In genomic region chr16:14472171-14472570, GRCm38 (mm10) we compare ENCODE assay signal across 26 mouse cellular contexts.
A peak's percentile ranks its signal among the peaks of the same experiment; 100 is the strongest.
DNase-seq lines count a peak whose midpoint lies in the region; ATAC-seq lines count a peak whose summit lies in the region.
"Had no signal": no experiment of that assay in that cellular context is flagged by ENCODE, and none has a peak within 500 bp of the region (broad histone marks: within the 10 kb centered on the region; RNA-seq: fewer than 3 reads in every experiment).

No protein-coding gene starts in this region.

- H3K27me3 ChIP-seq in hindbrain, embryonic 14.5 days (ENCODE audit: control insufficient read depth, insufficient read depth, low read length), result no peaks in the 10 kb centered on the region
- no peaks in the 10 kb centered on the region for H3K27me3 ChIP-seq in hindbrain, embryonic 10.5 days (ENCODE audit: insufficient read depth, poor library complexity, severe bottlenecking)
- no peaks in the 10 kb centered on the region for H3K27me3 ChIP-seq in midbrain, embryonic 15.5 days (replicated peaks)
- H3K27me3 ChIP-seq in midbrain, embryonic 14.5 days (ENCODE audit: control insufficient read depth, insufficient read depth, low read length), result no peaks in the 10 kb centered on the region
- H3K27me3 ChIP-seq in limb, embryonic 10.5 days (ENCODE audit: low read depth, poor library complexity, severe bottlenecking), result no peaks in the 10 kb centered on the region
- no peaks in the 10 kb centered on the region for H3K27me3 ChIP-seq in kidney, embryonic 15.5 days
- H3K27me3 ChIP-seq: limb, embryonic 12.5 days; liver, embryonic 15.5 days; midbrain, embryonic 12.5 days; neural tube, embryonic 13.5 days had no signal

- H3K4me3 ChIP-seq in hindbrain, embryonic 14.5 days (replicated peaks; ENCODE audit: low read length), result no peak overlapping the region
- no peak overlapping the region for H3K4me3 ChIP-seq in hindbrain, embryonic 10.5 days
- H3K4me3 ChIP-seq in midbrain, embryonic 15.5 days, result no peak overlapping the region
- no peak overlapping the region for H3K4me3 ChIP-seq in midbrain, embryonic 14.5 days (replicated peaks; ENCODE audit: low read depth, low read length)
- H3K4me3 ChIP-seq in limb, embryonic 10.5 days, result no peak overlapping the region
- H3K4me3 ChIP-seq in kidney, embryonic 15.5 days (replicated peaks), result no peak overlapping the region
- H3K4me3 ChIP-seq: limb, embryonic 12.5 days; liver, embryonic 15.5 days; midbrain, embryonic 12.5 days; myocyte; neural tube, embryonic 13.5 days had no signal

- no peaks in the 10 kb centered on the region for H3K4me1 ChIP-seq in hindbrain, embryonic 14.5 days (replicated peaks; ENCODE audit: control insufficient read depth, insufficient read depth, low read length)
- no peaks in the 10 kb centered on the region for H3K4me1 ChIP-seq in hindbrain, embryonic 10.5 days (replicated peaks)
- H3K4me1 ChIP-seq in midbrain, embryonic 15.5 days, result no peaks in the 10 kb centered on the region
- H3K4me1 ChIP-seq in midbrain, embryonic 14.5 days (ENCODE audit: control insufficient read depth, insufficient read depth, low read length), result no peaks in the 10 kb centered on the region
- no peaks in the 10 kb centered on the region for H3K4me1 ChIP-seq in limb, embryonic 10.5 days
- H3K4me1 ChIP-seq in kidney, embryonic 15.5 days, result no peaks in the 10 kb centered on the region
- H3K4me1 ChIP-seq: limb, embryonic 12.5 days; liver, embryonic 15.5 days; midbrain, embryonic 12.5 days; neural tube, embryonic 13.5 days had no signal

- peak; percentile 13; the same call in 1 of the 2 replicates for ATAC-seq in hindbrain, embryonic 14.5 days (ENCODE audit: low FRiP score)
- ATAC-seq in midbrain, embryonic 15.5 days (replicated peaks), result 0 out of 2 replicates have a peak, but pooled peaks have one; percentile 25
- no peak for ATAC-seq in midbrain, embryonic 14.5 days (ENCODE audit: low FRiP score, low TSS enrichment)
- ATAC-seq in kidney, embryonic 15.5 days (replicated peaks; ENCODE audit: low FRiP score), result no peak
- ATAC-seq: forebrain, postnatal 0 days; hindbrain, embryonic 16.5 days; intestine, postnatal 0 days had no signal

- no peak overlapping the region for H3K27ac ChIP-seq in hindbrain, embryonic 14.5 days
- H3K27ac ChIP-seq in hindbrain, embryonic 10.5 days, result no peak overlapping the region
- no peak overlapping the region for H3K27ac ChIP-seq in midbrain, embryonic 15.5 days
- H3K27ac ChIP-seq in midbrain, embryonic 14.5 days (replicated peaks; ENCODE audit: low read depth, low read length), result no peak overlapping the region
- H3K27ac ChIP-seq in limb, embryonic 10.5 days, result no peak overlapping the region
- no peak overlapping the region for H3K27ac ChIP-seq in kidney, embryonic 15.5 days
- H3K27ac ChIP-seq: limb, embryonic 12.5 days; liver, embryonic 15.5 days; midbrain, embryonic 12.5 days; neural tube, embryonic 13.5 days had no signal

- peaks cover 50% of the 10 kb centered on the region for H3K36me3 ChIP-seq in hindbrain, embryonic 14.5 days (replicated peaks; ENCODE audit: control insufficient read depth, insufficient read depth)
- H3K36me3 ChIP-seq in hindbrain, embryonic 10.5 days, result peaks cover 73% of the 10 kb centered on the region
- H3K36me3 ChIP-seq in midbrain, embryonic 15.5 days (replicated peaks), result peaks cover 18% of the 10 kb centered on the region; the same call in 1 of the 2 replicates
- peaks cover 52% of the 10 kb centered on the region for H3K36me3 ChIP-seq in midbrain, embryonic 14.5 days (ENCODE audit: control insufficient read depth, insufficient read depth, low read length)
- H3K36me3 ChIP-seq in limb, embryonic 10.5 days, result peaks cover 71% of the 10 kb centered on the region
- peaks cover 79% of the 10 kb centered on the region for H3K36me3 ChIP-seq in kidney, embryonic 15.5 days

- no peak overlapping the region for H3K4me2 ChIP-seq in hindbrain, embryonic 14.5 days (replicated peaks)
- H3K4me2 ChIP-seq in midbrain, embryonic 15.5 days, result no peak overlapping the region
- H3K4me2 ChIP-seq in midbrain, embryonic 14.5 days (ENCODE audit: low read length), result no peak overlapping the region
- H3K4me2 ChIP-seq in kidney, embryonic 15.5 days, result no peak overlapping the region
- H3K4me2 ChIP-seq: heart, embryonic 11.5 days; limb, embryonic 12.5 days; liver, embryonic 15.5 days; lung, embryonic 14.5 days; midbrain, embryonic 12.5 days; neural tube, embryonic 13.5 days had no signal

- DNase-seq in hindbrain, embryonic 14.5 days (ENCODE audit: low spot score), result no peak
- DNase-seq in hindbrain, embryonic 10.5 days (ENCODE audit: low spot score), result no peak
- no peak for DNase-seq in midbrain, embryonic 14.5 days
- DNase-seq in limb, embryonic 10.5 days (ENCODE audit: low spot score), result peak; percentile 7
- DNase-seq: adrenal gland, postnatal 25 days; B cell, adult 2 months; cerebellum, adult 2 months; cerebellum, postnatal 25 days; forebrain, postnatal 0 days; gastrocnemius, postnatal 10 days; heart, postnatal 36 days; kidney, adult 9 months; kidney, postnatal 14 days; lung, embryonic 14.5 days; lung, postnatal 14 days; right cerebral cortex, postnatal 4 days had no signal

- WGBS in hindbrain, embryonic 14.5 days, result 78% methylated on average over 5 of the region's 5 CpGs
- 88% methylated on average over 5 of the region's 5 CpGs for WGBS in hindbrain, embryonic 10.5 days
- 72% methylated on average over 5 of the region's 5 CpGs for WGBS in midbrain, embryonic 15.5 days
- 74% methylated on average over 5 of the region's 5 CpGs for WGBS in midbrain, embryonic 14.5 days
- WGBS in limb, embryonic 10.5 days, result 94% methylated on average over 5 of the region's 5 CpGs
- 88% methylated on average over 5 of the region's 5 CpGs for WGBS in kidney, embryonic 15.5 days

- no peak overlapping the region for H3K9ac ChIP-seq in hindbrain, embryonic 14.5 days
- no peak overlapping the region for H3K9ac ChIP-seq in midbrain, embryonic 15.5 days
- H3K9ac ChIP-seq in midbrain, embryonic 14.5 days (replicated peaks; ENCODE audit: low read length), result no peak overlapping the region
- no peak overlapping the region for H3K9ac ChIP-seq in kidney, embryonic 15.5 days
- H3K9ac ChIP-seq: forebrain, postnatal 0 days; limb, embryonic 12.5 days; liver, embryonic 15.5 days; lung, embryonic 14.5 days; midbrain, embryonic 12.5 days; neural tube, embryonic 13.5 days had no signal

- H3K9me3 ChIP-seq in hindbrain, embryonic 14.5 days (ENCODE audit: control insufficient read depth, low read length), result no peaks in the 10 kb centered on the region
- H3K9me3 ChIP-seq in hindbrain, embryonic 10.5 days, result no peaks in the 10 kb centered on the region
- H3K9me3 ChIP-seq in midbrain, embryonic 15.5 days, result no peaks in the 10 kb centered on the region
- H3K9me3 ChIP-seq in midbrain, embryonic 14.5 days (ENCODE audit: control insufficient read depth, low read length), result no peaks in the 10 kb centered on the region
- H3K9me3 ChIP-seq in limb, embryonic 10.5 days (replicated peaks), result no peaks in the 10 kb centered on the region
- H3K9me3 ChIP-seq in kidney, embryonic 15.5 days (replicated peaks), result no peaks in the 10 kb centered on the region
- H3K9me3 ChIP-seq: limb, embryonic 12.5 days; liver, embryonic 15.5 days; midbrain, embryonic 12.5 days; neural tube, embryonic 13.5 days had no signal

Comparison
In these comparisons a context has a peak if more than half of its experiments do, and no peak if none do; other contexts are left out.
1. ATAC-seq: peak in hindbrain, embryonic 14.5 days (single experiment) and midbrain, embryonic 15.5 days (single experiment); none in midbrain, embryonic 14.5 days (single experiment) and kidney, embryonic 15.5 days (single experiment).